Mouse (Mus musculus) olfactory bulb, adult 2 months (tissue): Measurements from ENCODE around the gene B4galt1. TPM values are rescaled to one million over a fixed set of nuclear protein-coding genes. Genes with fewer than 3 reads are reported as not detected.
A peak's percentile ranks its signal among the peaks of the same experiment; 100 is the strongest.

Experiments
- H3K27ac ChIP-seq: fragments of 200-500 bp; 2 replicates; pipeline ENCODE4 v1.5.1; 2012; ENCODE audit warnings: low read depth, low read length; ENCODE audit not compliant: insufficient read depth
- H3K4me1 ChIP-seq: fragments of 200-500 bp; 2 replicates; pipeline ENCODE4 v1.6.1; 2012; ENCODE audit warnings: low read length; ENCODE audit not compliant: control insufficient read depth, insufficient read depth
- H3K4me3 ChIP-seq: fragments of 200-500 bp; 2 replicates; pipeline ENCODE4 v1.5.1; 2012; ENCODE audit warnings: mild to moderate bottlenecking, low read depth, low read length, moderate library complexity; ENCODE audit not compliant: insufficient read depth
- CTCF ChIP-seq: fragments of 200-500 bp; IDR thresholded peaks from 2 replicates; pipeline ENCODE4 v1.5.1; 2012; ENCODE audit warnings: low read depth, mild to moderate bottlenecking, low read length, moderate library complexity; ENCODE audit not compliant: insufficient read depth
- POLR2A ChIP-seq: fragments of 200-500 bp; IDR thresholded peaks from 2 replicates; pipeline ENCODE4 v1.6.1; 2012; ENCODE audit warnings: mild to moderate bottlenecking, low read depth, low read length, moderate library complexity; ENCODE audit not compliant: insufficient read depth
- WGBS: fragments of 180-500 bp; shearing (Covaris S2); methylation state at CpG from one replicate; pipeline ENCODE4 v1.1.7; 2018; 5-methylcytosine and 5-hydroxymethylcytosine counted together
- polyA plus RNA-seq: library from polyadenylated mRNA; stranded (reverse); fragments of >200 nt; gene quantifications from 2 replicates; pipeline ENCODE4 v1.2.4, GENCODE M21; 2012; ENCODE audit warnings: low replicate concordance; ENCODE audit not compliant: missing spikeins, insufficient read depth, insufficient read length

B4galt1 gene
- polyA plus RNA-seq, 1 experiment, result not detected

GRCm38 (mm10) chr4:40757157-40757779 is 96.5 kb downstream of the B4galt1 start:
- WGBS, result 1% methylated on average over 39 of the region's 39 CpGs
- no peak overlapping the region for H3K27ac ChIP-seq
- no peaks in the 10 kb centered on the region for H3K4me1 ChIP-seq
- TF ChIP-seq POLR2A (no peak), CTCF (no peak)
- peak overlapping the region; percentile 98 for H3K4me3 ChIP-seq

Other genes with a start within 250 kb of the B4galt1 start
- not detected in 2 replicates for gene Aptx, start 150.8 kb downstream of the B4galt1 start, polyA plus RNA-seq
- gene Dnaja1, start 131.9 kb downstream of the B4galt1 start, polyA plus RNA-seq, result 375 TPM in 1 of 2 replicates, not detected in the other
- gene Smu1, start 96.1 kb downstream of the B4galt1 start, polyA plus RNA-seq, result not detected in 2 replicates
- not detected in 2 replicates for gene Spink4, start 66.0 kb upstream of the B4galt1 start, polyA plus RNA-seq
- gene Bag1, start 94.3 kb upstream of the B4galt1 start, polyA plus RNA-seq, result not detected in 2 replicates
- gene Chmp5, start 94.4 kb upstream of the B4galt1 start, polyA plus RNA-seq, result not detected in 2 replicates
- not detected in 2 replicates for gene Nfx1, start 116.9 kb upstream of the B4galt1 start, polyA plus RNA-seq
- gene Aqp7, start 194.1 kb upstream of the B4galt1 start, polyA plus RNA-seq, result not detected in 2 replicates
- not detected in 2 replicates for gene Aqp3, start 244.2 kb upstream of the B4galt1 start, polyA plus RNA-seq